Mouse (Mus musculus): ENCODE results near the gene Gtpbp6.
A peak's percentile ranks its signal among the peaks of the same experiment; 100 is the strongest.
"Not testable (repeated sequence)": the region's sequence is repeated elsewhere in the genome, so short reads cannot be mapped to it uniquely, and the experiment has no call there.

Gtpbp6 gene

DNA sequence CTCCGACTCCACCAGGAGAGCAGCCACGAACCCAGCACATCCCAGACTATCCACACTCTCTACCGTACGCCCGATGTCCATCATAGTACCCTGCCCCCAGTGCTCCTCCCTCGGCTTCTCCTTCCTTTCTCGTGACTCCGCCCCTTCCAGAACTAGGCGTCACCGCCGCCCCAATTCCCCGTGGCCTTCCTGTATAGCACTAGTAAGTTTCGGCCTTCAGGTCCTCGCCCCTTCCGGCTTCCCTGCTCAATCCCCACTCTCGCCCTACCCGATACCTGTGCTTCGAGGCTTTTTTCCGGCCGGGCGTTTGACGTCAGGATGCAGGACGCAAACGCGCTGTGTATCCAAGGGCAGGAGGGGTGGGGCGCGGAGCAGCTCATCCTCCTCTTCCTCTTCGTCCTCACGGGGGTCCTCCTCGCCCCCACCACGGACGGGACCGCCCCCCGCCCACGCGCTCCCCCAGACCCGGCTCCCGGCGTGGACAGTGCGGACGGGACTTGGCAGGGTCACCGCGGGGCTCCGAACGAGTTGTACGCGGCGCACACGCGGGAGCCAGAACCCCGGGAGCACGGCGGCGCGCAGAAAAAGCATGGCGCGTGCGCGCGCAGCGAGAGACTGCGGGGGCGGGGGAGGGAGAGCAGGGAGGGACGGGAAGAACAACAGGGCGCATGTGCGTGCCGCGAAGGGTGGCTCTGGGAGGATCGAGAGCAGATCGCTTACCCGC is at the start of gene Gtpbp6:
Gene Gtpbp6 (minus strand): TSS at position 617 of the 724 bp plus-strand sequence.
- DNase-seq (ENCODE audit: low read depth, low spot score): peak; percentile 93

DNA sequence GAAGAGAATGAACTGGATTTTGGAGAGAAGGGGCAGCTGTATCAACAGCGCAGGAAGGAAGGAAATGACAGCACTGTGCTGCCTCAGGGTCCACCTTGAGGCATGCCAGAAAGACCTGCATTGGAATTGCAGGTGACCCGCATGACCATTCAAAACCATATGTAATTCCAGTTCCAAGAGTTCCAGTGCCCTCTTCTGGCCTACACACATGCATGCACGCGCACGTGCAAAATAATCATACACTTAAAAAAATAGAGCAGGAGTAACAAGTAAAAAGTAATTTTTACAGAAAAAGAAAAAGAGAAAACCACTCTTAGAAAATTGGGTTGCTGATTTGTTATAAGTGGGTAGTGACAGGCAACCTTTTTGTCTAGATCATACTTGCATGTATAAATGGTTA is 35.0 kb upstream of the Gtpbp6 start:
- DNase-seq (ENCODE audit: low read depth, low spot score): no peak

DNA sequence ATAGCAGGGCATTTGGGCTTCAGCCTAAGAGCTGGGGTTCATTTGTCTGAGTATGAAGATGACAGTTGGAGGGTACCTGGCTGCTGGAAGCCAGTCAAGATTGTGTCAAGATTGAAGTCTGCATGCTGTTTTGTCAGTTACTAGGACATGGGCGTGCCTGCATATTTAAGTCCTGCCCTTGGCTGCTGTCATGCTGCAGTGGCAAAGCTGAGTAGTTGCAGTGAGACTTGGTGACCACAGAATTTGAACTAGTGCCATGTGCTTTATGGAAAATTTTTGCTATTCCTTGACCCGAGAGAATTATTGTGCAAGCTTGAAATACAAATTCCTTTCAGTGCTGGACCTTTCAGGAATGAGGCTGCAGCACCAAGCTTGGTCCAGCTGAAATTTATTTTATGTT is 34.3 kb upstream of the Gtpbp6 start:
- no peak for DNase-seq (ENCODE audit: low read depth, low spot score)

DNA sequence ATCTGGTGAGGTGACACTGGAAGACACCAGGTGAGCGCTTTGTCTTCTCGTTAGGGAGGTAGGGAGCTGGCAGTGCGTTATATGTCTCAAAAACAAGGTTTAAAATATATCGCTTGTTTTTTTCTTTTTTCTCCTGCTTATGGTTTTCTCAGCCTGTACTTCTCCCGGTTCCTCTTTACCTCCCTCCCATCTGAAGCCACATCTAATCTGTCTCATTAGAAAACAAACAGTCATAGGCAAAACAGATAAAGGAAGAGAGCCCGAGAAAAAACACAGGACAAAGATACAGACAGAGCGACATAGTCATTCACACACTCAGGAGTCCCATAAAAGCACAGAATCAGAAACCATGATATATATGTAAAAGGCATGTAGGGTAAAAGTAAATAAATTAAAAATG is 32.4 kb upstream of the Gtpbp6 start:
- no peak for DNase-seq (ENCODE audit: low read depth, low spot score)

DNA sequence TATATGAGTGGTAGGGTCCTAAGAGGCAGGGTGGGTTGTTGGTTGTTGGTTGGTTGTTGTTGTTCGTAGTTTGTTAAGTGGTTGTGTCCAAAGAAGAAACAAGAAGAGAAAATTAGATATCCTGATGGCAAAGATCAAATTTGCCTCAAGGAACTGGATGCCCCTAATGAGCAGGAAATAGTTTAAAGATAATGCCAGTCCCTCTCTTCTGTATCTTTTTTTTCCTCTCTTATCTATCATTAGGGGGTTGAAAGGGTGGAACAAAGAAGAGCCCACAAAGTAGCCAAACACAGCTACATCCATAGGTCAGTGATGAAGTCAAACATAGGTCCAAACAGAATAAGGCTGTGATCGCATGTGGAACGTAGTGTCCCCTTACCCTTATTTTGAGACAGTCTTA is 31.3 kb upstream of the Gtpbp6 start:
- DNase-seq (ENCODE audit: low read depth, low spot score): no peak

DNA sequence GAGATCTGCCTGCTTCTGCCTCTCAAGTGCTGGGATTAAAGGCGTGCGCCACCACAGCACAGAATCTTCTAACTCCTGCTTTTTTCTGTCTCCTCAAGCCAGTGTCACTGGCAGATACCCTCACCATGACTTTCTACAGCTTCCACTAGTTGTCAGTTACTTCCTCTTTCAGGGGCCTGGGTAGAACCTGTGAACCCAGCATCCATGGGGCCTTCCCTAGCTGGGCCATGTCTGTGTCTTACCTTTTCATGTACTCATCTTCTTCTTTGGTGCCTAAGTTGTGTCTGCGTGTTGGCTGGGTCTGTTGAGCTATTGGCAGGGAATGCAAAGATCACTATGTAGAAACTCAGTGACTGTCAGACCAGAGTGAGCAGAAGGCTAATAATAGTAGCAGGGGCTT is 29.8 kb upstream of the Gtpbp6 start:
- DNase-seq (ENCODE audit: low read depth, low spot score): no peak

DNA sequence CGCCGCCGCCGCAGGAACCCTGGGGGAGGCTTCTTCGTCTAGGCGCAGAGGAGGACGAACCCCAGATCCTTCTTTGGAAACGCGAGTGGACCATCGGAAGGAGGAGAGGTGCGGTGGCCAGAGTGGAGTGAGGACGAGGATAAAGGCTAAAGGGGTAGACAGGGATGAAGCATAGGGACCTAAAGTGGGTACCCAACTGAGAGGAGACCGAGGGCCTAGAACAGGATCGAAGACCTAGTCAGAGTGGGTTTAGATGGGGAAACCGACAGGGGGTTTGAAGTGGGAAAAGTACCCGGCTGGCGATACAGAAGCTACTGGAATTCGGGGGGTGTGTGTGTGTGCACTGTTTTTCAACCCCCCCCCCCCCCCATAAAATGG is 28.1 kb upstream of the Gtpbp6 start:
- no peak for DNase-seq (ENCODE audit: low read depth, low spot score)

DNA sequence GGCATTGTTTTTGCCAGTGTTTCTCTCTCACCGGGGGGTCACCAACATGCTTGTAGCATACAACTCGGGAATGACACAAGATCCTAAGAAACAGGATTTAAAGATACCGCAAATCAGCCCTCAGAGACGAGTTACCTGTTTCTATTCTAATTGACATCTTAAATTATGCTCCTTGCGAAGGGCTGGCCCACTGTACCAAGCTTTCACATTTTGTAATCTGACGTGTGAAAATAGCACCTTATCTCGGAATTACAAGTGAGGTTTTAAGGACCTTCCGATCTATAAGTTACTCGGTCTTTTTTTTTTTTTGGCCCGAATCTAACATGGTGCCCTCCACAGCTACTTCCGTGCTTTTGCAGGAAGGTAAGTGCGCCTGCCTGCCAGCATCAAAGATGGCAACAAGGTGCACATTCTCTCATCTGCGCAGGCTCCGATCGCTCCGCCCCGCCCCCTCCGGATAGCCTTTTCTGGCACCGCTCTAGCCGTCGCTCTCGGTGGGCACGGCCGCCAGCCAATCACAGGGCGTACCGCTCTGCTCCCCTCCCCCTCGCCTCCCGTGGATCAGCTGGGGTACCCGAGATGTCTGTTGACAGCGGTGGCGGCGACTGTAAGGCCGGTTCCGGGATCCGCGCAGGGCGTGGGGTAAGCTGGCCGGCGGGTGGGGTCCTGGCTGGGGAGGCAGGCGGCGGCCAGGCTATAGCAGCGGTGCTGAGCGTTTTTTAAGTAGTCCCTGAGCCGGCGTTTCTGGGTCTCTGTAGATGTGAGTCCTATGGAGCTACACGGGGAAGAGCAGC is 27.5 kb upstream of the Gtpbp6 start, which contains the start of gene Chfr:
Gene Chfr (plus strand): TSS at position 550 of the 794 bp plus-strand sequence.
- DNase-seq (ENCODE audit: low read depth, low spot score): peak; percentile 99

DNA sequence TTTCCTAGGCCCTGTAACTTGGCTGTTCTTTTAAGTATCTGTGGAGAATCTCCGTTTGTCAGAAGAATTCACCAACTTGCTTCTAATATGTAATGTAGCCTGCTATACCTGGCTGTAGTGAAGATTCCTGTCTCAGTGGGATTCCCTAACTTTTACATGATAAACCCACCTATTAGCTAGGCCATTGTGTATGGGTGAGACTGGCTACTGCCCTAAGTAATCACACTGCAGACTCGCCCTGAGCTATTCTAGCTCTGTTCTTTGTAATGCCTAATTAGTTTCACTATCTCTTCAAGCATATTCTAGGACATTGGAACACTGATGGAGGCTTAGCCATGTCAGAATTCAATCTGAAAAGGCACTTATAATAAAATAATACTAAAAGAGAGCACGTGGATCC is 14.4 kb upstream of the Gtpbp6 start:
- not testable (repeated sequence) for DNase-seq (ENCODE audit: low read depth, low spot score)

DNA sequence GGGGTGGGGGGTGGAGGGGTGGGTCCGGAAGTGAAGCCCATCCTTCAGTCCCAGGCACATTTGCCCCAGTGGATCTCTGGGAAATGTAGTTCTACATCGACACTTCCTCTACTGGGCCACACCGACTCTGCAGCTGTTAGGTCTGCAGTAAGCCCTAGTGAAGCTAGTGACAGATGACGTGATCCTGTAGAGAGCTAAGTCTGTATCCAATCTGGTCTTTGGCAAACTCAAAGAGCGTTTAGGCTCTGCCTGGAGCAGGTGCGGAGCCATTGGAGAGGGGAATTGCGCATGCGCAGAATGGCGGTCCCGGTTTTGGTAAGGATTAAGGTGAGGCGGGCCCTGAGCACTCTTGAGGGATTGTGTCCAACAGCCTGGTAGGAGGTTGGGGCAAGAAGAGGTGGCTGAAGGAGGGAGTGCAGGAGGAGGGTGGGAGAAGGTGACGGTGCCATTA is 2.0 kb upstream of the Gtpbp6 start, which contains the start of gene Zfp605:
Gene Zfp605 (plus strand): TSS at position 102 of the 451 bp plus-strand sequence.
- DNase-seq (ENCODE audit: low read depth, low spot score): peak; percentile 83

DNA sequence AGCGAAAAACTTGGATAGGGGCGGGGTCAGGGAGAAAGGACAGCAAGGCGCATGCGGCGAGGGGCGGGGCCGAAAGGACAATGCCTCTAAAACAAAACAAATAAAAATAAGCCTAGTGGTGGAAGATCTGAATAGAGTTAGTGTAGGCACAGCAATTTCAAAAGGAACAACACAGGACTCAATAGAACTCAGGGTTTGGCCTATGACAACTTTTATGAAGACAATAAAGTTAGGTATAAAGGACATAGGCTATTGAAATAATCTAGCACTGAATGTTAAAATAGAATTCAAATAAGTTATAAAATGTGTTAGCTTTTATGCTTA is 270 bp upstream of the Gtpbp6 start:
- DNase-seq (ENCODE audit: low read depth, low spot score): no peak

DNA sequence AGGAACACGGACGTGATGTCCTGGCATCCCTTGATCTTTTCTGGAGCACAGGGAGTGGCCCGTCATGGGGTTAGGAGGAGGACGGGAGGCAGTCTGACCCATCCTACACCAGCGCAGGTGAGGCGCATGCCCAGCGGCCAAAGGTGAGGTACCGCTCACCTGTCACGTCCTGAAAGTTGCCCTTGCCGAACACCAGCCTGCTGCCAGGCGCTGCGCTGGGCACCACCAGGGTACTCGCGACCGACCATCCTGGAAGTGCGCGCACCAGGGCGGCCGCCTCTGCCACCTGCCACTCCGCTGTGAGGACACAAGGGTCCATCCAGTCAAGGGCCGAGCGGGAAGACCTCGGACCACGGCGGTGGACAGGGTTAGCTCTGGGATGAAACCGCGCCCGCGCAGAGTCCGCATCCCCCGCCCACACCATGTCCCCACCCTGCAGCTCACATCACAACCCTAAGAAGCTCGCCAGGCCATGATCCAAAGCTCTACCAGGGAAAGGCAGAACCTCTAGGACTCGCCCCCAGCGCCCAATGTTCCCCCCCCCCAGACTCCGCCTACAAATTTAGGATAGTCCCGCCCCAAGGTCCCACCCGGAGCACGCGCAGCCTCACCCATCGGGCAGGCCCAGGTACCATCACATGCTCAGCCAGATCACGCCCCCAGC is 964 bp downstream of the Gtpbp6 start:
- DNase-seq (ENCODE audit: low read depth, low spot score): no peak

DNA sequence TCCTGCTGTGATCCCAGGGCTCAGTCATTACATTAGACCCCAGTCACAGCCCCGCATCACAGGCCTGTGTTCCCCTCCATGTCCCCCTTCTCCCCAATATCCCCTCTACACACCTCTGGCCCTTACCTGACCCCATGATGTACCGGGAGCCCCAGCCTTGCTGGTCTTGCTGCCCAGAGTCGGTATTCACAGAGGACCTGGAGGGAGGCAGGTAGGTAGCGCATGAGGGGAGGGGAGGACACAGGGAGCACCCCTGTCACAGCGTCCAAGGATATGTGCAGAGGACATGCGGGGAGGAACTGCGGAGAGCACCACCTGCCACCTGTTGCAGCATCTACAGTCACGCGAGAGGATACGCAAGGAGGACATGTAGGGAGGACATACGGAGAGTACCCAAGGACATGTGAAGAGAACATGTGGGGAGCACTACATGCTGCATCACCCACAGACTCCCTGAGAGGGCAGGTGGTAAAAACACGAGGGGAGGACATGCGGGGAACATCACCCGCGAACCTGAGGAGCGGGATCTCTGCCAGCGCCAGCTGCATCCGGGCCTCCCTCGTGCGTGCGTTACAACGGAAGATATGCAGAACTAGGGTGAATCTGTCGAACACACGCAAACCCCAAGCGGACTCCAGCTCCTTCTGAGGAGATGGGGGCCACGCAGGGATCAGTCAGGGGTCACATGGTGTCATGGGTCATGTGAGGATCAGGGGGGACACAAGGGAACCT is 1.7 kb downstream of the Gtpbp6 start:
- no peak for DNase-seq (ENCODE audit: low read depth, low spot score)

DNA sequence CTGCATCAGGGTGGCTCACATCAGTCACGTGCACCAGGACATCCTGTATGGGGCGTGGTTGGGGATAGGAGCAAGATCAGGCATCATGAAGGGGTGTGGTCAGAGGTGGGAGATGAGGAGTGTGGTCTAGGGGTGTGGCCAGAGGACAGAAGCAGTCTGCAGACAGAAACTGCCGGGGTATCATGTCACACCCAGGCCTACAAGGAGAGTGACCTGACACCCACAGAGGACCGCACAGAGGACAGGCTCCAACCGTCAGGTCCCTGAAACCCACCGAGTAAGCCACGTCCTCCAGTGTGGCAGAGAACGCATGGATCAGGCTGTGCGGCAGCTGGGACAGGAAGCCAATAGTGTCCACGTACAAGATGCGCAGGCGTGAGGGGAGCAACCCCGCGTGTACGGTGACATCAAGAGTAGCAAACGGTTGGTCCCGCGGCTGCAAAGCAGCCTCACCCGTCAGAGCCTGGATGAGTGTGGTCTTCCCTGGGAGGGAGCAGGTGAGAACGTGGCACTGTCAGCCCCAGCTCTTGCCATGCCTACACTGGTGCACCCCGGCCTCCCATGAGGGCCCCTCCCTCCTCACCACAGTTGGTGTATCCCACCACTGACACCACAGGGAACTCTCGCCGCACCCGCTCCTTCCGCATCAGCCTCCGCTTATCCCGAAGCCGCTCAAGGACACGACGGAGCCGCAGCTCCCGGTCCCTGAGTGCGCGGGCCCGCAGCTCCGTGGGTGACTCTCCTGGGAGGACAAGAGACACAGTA is 3.2 kb downstream of the Gtpbp6 start:
- no peak for DNase-seq (ENCODE audit: low read depth, low spot score)

DNA sequence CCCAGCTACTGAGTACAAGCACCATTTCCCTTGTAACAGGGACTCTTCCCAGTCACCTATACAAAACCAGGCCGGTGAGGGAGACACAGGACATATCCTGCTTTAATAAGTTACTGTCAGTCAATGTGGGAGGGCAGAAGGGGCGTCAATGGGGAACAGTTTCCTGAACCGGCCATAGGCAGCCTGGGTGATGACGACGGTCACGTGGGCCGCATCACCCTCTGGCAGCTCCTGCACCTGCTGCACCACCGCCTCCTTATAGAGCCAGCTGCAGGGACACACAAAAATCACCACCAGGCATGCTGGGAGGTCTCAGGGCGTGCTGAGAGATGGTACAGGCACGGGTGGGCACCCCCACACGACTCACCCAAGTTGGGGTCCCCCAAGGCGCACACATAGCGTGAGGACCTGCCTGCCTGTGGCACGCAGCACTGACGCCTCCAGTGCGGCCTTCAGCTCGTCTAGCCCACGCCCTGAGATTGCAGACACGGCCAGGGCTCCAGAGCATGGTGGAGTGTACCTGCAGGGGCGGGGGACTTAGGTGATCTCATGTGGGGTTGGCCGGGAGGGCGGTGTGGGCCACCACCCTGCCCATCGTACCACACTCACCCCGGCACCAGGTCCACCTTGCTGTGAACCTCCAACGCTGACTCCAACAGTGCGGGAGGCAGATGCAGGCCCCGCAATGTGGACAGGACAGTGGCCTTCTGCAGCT is 3.9 kb downstream of the Gtpbp6 start:
- DNase-seq (ENCODE audit: low read depth, low spot score): no peak

DNA sequence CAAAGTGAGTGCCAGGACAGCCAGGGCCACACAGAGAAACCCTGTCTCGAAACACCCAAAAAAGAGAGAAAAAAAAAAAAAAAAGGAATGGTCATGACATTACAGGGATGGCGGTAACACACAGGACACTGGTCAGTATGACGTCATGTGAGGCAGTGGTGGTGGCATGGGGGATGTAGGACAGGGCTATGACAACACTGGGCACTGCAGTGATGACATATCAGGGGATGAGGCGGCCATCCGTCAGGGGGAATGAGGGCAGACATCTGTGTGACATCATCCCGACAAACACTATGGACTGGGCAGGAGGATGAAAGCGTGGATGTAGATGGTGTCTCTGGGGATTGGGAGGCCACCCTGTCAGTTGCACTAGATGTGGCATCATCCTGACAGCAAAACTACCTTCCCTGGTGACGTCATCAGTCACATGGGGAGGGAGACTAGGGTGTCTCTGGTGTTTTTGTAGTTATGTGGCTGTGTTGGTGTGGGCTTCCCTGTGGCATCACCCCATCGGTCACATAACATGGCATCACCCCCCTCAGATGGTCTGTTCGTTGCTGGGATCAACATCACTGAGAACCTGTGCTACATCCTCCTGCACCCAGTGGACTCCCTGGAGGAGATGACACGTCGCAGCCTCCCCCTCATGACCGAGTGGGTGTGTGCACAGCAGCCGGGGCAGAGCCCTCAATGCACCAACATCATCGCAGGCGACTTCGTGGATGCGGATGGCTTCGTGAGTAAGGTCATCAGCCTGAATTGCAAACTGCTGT is 5.0 kb downstream of the Gtpbp6 start:
- no peak for DNase-seq (ENCODE audit: low read depth, low spot score)

DNA sequence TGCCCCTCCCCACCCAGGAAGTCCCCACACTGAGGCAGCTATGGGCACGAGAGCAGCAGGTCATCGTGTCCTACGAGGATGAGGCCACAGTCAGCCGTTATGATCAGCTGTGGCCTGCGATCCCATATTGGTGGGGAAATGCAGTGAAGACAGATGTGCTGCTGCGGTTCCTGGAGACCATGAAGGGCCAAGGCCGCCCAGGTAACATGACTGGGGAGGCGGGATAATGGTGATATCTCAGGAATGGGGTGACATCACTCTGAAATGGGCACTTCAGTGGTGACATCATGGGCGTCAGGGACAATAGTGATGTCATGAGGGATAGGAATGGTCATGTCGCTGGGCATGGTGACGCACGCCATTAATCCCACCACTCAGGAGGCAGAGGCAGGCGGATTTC is 5.6 kb downstream of the Gtpbp6 start:
- DNase-seq (ENCODE audit: low read depth, low spot score): no peak

DNA sequence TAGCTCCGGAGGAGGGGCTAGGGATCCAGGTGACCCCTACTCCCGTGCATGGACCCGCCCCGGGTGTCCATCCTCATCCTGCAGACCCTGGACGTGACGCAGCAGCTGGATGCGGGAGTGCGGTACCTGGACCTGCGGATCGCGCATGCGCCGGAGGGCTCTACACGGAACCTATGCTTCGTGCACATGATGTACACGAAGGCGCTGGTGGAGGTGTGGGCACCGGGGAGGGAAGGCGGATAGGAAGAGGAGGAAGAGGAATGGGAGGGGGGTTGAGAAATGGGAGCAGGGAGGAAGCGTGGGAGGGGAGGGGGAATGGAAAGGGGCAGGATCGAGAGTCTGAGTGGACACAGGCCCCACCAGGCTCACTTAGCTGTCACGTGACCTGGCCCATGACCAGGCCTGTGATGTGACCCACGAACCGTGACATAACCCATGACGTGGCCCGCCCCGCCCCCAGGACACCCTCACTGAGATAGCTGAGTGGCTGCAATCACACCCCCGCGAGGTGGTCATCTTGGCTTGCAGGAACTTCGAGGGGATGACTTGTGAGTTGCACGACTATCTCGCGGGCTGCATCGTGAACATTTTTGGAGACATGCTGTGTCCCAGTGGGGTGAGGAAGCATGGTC is 6.2 kb downstream of the Gtpbp6 start:
- no peak for DNase-seq (ENCODE audit: low read depth, low spot score)

DNA sequence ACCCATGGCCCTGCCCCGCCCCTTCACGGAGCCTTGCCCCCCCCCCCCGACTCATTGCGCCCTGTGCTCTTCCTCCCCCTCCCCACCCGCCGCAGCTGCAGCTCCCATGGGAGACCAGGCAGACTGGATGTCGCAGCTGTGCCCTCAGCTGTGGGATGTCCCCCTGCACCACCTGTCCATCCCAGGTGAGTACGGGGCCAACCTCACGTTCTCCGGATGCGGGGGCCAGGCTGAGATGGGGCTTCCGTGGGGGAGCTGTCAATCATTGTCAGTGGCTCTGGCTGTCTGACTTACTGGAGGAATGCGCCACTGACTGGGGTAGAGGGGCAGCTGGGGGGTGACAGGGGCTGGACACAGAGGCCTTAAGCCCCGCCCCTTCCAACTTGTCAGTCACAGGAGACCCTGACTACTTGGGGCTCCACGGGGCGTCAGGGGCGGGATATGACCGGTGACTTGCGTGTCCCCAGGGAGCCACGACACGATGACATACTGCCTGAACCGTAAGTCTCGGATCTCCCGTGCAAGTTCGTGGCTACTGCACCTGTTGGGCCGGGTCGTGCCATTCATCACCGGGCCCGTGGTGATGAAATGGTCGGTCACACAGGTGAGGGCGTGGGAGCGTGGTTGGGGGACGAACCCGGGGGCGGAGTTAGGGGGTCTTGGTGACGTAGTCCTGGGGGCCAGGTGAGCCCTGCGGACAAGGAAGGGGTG is 6.9 kb downstream of the Gtpbp6 start:
- no peak for DNase-seq (ENCODE audit: low read depth, low spot score)
